Mouse (Mus musculus): ENCODE measurements around the gene Mid1. TPM values are rescaled to one million over a fixed set of nuclear protein-coding genes. Genes with fewer than 3 reads are reported as not detected.
A peak's percentile ranks its signal among the peaks of the same experiment; 100 is the strongest.
"Not testable (repeated sequence)": the region's sequence is repeated elsewhere in the genome, so short reads cannot be mapped to it uniquely, and the experiment has no call there.

Mid1 gene
- polyA plus RNA-seq, 1 experiment from 2014 or later: 9.0 TPM

DNA sequence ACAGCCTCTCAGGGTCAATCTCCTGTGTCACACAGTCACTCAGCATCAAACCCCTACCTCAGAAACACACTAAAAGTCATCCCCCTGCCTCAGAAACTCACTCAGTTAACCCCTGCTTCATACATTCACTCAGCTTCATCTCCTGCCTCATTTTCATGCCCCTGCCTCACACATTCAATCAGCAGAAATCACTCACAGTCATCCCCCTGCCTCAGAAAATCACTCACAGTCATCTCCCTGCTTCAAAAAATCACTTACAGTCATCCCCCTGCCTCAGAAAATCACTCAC lies 323.1 kb downstream of the Mid1 start:
- H3K9ac ChIP-seq (replicated peaks; ENCODE audit: low read depth, low read length); H3K4me2 ChIP-seq (ENCODE audit: low read depth, low read length); H3K4me1 ChIP-seq (ENCODE audit: control insufficient read depth, insufficient read depth, low read length); H3K27ac ChIP-seq (ENCODE audit: low read depth, low read length); H3K36me3 ChIP-seq (ENCODE audit: control insufficient read depth, insufficient read depth, low read length); ATAC-seq (ENCODE audit: low read depth); H3K27me3 ChIP-seq (ENCODE audit: control insufficient read depth, insufficient read depth, low read length); H3K4me3 ChIP-seq (ENCODE audit: low read depth, low read length): not testable (repeated sequence)
- H3K9me3 ChIP-seq (ENCODE audit: control insufficient read depth, low read length): peaks cover 21% of the 10 kb centered on the region

DNA sequence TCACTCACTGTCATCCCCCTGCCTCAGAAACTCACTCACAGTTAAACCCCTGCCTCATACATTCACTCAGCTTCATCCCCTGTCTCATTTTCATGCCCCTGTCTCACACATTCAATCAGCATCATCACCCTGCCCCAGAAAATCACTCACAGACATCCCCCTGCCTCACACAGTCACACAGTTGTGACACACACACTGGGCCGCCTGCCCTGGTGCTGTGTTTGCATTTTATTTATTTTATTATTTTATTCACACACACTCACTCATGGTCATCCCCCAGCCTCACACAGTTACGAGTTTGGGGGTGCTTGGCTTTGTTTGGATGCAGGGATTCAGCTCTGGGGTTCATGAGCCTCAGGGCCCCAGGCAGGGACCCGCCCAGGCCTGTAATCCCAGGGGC lies 323.6 kb downstream of the Mid1 start:
- peaks cover 21% of the 10 kb centered on the region for H3K9me3 ChIP-seq (ENCODE audit: control insufficient read depth, low read length)
- WGBS: 44% methylated on average over 3 of the region's 3 CpGs
- not testable (repeated sequence) for H3K4me1 ChIP-seq (ENCODE audit: control insufficient read depth, insufficient read depth, low read length); ATAC-seq (ENCODE audit: low read depth); H3K27me3 ChIP-seq (ENCODE audit: control insufficient read depth, insufficient read depth, low read length); H3K36me3 ChIP-seq (ENCODE audit: control insufficient read depth, insufficient read depth, low read length)
- H3K4me3 ChIP-seq (ENCODE audit: low read depth, low read length): peak overlapping the region; percentile 51
- peak overlapping the region; percentile 64; the same call in 1 of the 2 replicates for H3K9ac ChIP-seq (replicated peaks; ENCODE audit: low read depth, low read length)
- H3K27ac ChIP-seq (ENCODE audit: low read depth, low read length): peak overlapping the region; percentile 79
- H3K4me2 ChIP-seq (ENCODE audit: low read depth, low read length): peak overlapping the region; percentile 29; the same call in 1 of the 2 replicates

DNA sequence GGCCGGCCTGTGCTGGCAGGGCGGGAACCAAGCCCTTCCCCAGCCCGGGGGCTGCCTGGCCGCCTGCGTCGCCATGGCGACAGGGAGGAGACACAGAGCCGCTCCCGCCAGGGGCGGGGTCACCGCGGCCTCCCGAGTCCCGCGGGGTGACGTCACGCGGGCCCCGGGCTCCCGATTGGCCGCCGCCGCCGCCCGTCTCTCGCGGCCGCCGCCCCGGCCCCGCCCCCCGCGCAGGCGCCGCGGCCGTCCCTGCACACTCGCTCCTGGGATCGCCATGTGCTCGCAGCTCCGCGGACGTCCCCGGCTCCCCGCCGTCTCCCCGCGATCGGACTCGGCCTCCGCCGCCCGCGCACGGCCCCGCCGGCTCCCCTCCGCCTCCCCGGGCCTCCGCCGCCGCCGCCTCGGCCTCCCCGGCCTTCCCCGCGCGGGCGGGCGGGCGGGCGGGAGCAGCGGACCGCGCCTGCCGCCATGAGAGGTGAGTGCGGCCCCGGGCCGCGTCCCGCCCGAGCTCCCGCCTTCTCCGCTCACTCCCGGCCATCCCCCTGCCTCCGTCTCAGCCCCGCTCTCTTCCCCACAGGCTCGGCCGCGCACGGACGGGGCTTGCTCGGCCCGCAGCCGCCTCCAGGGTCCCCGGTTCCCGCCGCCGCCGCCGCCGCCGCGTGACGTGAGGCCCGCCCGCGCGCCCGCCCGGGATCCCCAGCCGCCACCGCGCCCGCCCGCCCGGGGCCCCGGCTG lies 324.2 kb downstream of the Mid1 start, which contains the start of gene Gm21887:
Gm21887 (plus strand) TSS at position 644 of the 735 bp plus-strand sequence.
- peak; percentile 89 for ATAC-seq (ENCODE audit: low read depth)
- 56% methylated on average over 115 of the region's 118 CpGs for WGBS

DNA sequence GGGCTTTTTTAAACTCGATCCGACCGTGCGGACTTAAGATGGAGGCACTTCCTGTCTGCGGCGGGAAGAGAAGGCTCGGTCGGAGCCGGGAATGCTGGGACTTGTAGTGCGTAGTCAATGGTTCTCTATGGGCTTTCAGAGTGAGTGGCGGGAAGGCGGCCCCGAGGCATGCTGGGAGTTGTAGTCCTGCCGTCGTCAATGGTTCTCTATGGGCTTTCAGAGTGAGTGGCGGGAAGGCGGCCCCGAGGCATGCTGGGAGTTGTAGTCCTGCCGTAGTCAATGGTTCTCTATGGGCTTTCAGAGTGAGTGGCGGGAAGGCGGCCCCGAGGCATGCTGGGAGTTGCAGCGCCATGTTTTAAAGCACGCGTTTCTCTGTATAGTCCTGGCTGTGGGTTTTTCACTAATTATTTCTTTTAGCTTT lies 324.8 kb downstream of the Mid1 start:
- Histone ChIP-seq H3K9me3 (ENCODE audit: control insufficient read depth, low read length) (peaks cover 21% of the 10 kb centered on the region), H3K9ac (replicated peaks; ENCODE audit: low read depth, low read length) (peak overlapping the region; percentile 64), H3K27ac (ENCODE audit: low read depth, low read length) (peak overlapping the region; percentile 79), H3K4me3 (ENCODE audit: low read depth, low read length) (peak overlapping the region; percentile 51)
- not testable (repeated sequence) for H3K4me2 ChIP-seq (ENCODE audit: low read depth, low read length); H3K36me3 ChIP-seq (ENCODE audit: control insufficient read depth, insufficient read depth, low read length); H3K4me1 ChIP-seq (ENCODE audit: control insufficient read depth, insufficient read depth, low read length); H3K27me3 ChIP-seq (ENCODE audit: control insufficient read depth, insufficient read depth, low read length)
- peak; percentile 97 for ATAC-seq (ENCODE audit: low read depth)
- WGBS: 56% methylated on average over 25 of the region's 25 CpGs

More for the DNA sequence above, 324.2 kb downstream of the Mid1 start, which contains the start of gene Gm21887:
- H3K27me3 ChIP-seq (ENCODE audit: control insufficient read depth, insufficient read depth, low read length); H3K4me1 ChIP-seq (ENCODE audit: control insufficient read depth, insufficient read depth, low read length); H3K36me3 ChIP-seq (ENCODE audit: control insufficient read depth, insufficient read depth, low read length): not testable (repeated sequence)
- peak within 1 kb of the TSS; percentile 79 for H3K27ac ChIP-seq (ENCODE audit: low read depth, low read length)
- H3K9me3 ChIP-seq (ENCODE audit: control insufficient read depth, low read length): peaks cover 21% of the 10 kb centered on the region
- peak within 1 kb of the TSS; percentile 29; the same call in 1 of the 2 replicates for H3K4me2 ChIP-seq (ENCODE audit: low read depth, low read length)
- peak within 1 kb of the TSS; percentile 51 for H3K4me3 ChIP-seq (ENCODE audit: low read depth, low read length)
- peak within 1 kb of the TSS; percentile 64 for H3K9ac ChIP-seq (replicated peaks; ENCODE audit: low read depth, low read length)

DNA sequence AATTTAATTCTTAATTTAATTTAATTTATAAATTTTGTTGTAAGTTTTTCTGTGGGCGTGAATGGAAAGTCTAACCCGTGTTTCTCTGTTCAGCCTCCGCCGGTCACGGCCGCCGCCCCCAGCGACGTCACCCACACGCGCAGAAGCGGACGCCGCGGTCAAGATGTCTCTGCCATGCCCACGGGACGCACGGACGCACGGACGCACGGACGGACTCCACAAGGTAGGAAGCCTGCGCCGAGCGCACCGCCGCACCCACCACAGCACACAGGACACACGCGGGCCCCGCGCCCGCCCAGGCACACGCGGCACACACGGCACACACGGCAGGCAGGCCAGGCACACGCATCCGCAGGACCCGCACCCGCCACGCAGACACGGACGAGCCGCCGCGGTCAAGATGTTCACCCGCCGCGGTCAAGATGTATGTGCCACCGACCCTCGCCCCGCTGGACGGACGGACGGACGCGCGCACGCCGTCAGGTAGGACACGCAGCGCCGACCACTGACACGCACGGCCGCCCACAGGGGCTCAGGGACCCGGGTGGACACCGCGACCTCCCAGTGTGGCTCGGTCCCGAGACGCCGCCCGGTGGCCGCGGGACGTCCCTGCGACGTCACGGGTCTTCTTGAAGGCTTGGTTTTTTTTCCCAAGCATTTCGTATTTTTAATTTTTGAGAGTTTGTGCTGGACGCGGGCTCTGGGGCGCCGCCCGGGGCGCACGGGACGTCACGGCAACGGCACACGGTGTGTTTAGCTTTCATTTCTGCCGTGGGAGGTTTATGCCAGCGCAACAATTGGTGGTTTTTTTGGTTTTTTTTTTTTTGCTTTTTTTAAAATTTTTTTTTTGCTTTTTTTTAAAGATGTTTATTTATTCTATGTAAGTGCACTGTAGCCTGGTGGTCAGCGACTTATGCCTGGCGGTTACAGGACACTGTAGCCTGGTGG lies 325.9 kb downstream of the Mid1 start:
- WGBS: 88% methylated on average over 97 of the region's 97 CpGs
- not testable (repeated sequence) for H3K27me3 ChIP-seq (ENCODE audit: control insufficient read depth, insufficient read depth, low read length); H3K36me3 ChIP-seq (ENCODE audit: control insufficient read depth, insufficient read depth, low read length); H3K4me1 ChIP-seq (ENCODE audit: control insufficient read depth, insufficient read depth, low read length); H3K9ac ChIP-seq (replicated peaks; ENCODE audit: low read depth, low read length); H3K4me2 ChIP-seq (ENCODE audit: low read depth, low read length); H3K27ac ChIP-seq (ENCODE audit: low read depth, low read length)
- ATAC-seq (ENCODE audit: low read depth): peak; percentile 35
- H3K4me3 ChIP-seq (ENCODE audit: low read depth, low read length): peak overlapping the region; percentile 1; the same call in 1 of the 2 replicates
- H3K9me3 ChIP-seq (ENCODE audit: control insufficient read depth, low read length): peaks cover 21% of the 10 kb centered on the region

DNA sequence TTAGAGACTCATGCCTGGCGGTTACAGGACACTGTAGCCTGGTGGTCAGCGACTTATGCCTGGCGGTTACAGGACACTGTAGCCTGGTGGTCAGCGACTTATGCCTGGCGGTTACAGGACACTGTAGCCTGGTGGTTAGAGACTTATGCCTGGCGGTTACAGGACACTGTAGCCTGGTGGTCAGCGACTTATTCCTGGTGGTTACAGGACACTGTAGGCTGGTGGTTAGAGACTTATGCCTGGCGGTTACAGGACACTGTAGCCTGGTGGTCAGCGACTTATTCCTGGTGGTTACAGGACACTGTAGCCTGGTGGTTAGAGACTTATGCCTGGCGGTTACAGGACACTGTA lies 326.5 kb downstream of the Mid1 start:
- ATAC-seq (ENCODE audit: low read depth); H3K27me3 ChIP-seq (ENCODE audit: control insufficient read depth, insufficient read depth, low read length); H3K27ac ChIP-seq (ENCODE audit: low read depth, low read length); H3K9ac ChIP-seq (replicated peaks; ENCODE audit: low read depth, low read length); H3K4me3 ChIP-seq (ENCODE audit: low read depth, low read length); H3K4me2 ChIP-seq (ENCODE audit: low read depth, low read length); H3K36me3 ChIP-seq (ENCODE audit: control insufficient read depth, insufficient read depth, low read length); H3K4me1 ChIP-seq (ENCODE audit: control insufficient read depth, insufficient read depth, low read length): not testable (repeated sequence)
- 93% methylated on average over 9 of the region's 10 CpGs for WGBS
- peaks cover 21% of the 10 kb centered on the region for H3K9me3 ChIP-seq (ENCODE audit: control insufficient read depth, low read length)

DNA sequence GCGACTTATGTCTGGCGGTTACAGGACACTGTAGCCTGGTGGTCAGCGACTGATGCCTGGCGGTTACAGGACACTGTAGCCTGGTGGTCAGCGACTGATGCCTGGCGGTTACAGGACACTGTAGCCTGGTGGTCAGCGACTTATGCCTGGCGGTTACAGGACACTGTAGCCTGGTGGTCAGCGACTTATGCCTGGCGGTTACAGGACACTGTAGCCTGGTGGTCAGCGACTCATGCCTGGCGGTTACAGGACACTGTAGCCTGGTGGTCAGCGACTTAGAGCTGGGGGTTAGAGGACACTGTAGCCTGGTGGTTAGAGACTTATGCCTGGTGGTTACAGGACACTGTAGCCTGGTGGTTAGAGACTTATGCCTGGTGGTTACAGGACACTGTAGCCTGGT lies 328.4 kb downstream of the Mid1 start:
- H3K4me1 ChIP-seq (ENCODE audit: control insufficient read depth, insufficient read depth, low read length); H3K9ac ChIP-seq (replicated peaks; ENCODE audit: low read depth, low read length); H3K4me3 ChIP-seq (ENCODE audit: low read depth, low read length); H3K4me2 ChIP-seq (ENCODE audit: low read depth, low read length); ATAC-seq (ENCODE audit: low read depth); H3K27ac ChIP-seq (ENCODE audit: low read depth, low read length); H3K27me3 ChIP-seq (ENCODE audit: control insufficient read depth, insufficient read depth, low read length): not testable (repeated sequence)
- Histone ChIP-seq H3K36me3 (ENCODE audit: control insufficient read depth, insufficient read depth, low read length) (peaks cover 14% of the 10 kb centered on the region), H3K9me3 (ENCODE audit: control insufficient read depth, low read length) (peaks cover 24% of the 10 kb centered on the region)
- WGBS: 83% methylated on average over 13 of the region's 13 CpGs

DNA sequence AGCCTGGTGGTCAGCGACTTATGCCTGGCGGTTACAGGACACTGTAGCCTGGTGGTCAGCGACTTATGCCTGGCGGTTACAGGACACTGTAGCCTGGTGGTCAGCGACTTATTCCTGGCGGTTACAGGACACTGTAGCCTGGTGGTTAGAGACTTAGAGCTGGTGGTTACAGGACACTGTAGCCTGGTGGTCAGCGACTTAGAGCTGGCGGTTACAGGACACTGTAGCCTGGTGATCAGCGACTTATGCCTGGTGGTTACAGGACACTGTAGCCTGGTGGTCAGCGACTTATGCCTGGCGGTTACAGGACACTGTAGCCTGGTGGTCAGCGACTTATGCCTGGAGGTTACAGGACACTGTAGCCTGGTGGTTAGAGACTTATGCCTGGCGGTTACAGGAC lies 329.0 kb downstream of the Mid1 start:
- not testable (repeated sequence) for ATAC-seq (ENCODE audit: low read depth); H3K27me3 ChIP-seq (ENCODE audit: control insufficient read depth, insufficient read depth, low read length); H3K4me2 ChIP-seq (ENCODE audit: low read depth, low read length); H3K9ac ChIP-seq (replicated peaks; ENCODE audit: low read depth, low read length); H3K4me1 ChIP-seq (ENCODE audit: control insufficient read depth, insufficient read depth, low read length); H3K27ac ChIP-seq (ENCODE audit: low read depth, low read length); H3K4me3 ChIP-seq (ENCODE audit: low read depth, low read length)
- Histone ChIP-seq H3K9me3 (ENCODE audit: control insufficient read depth, low read length) (peaks cover 28% of the 10 kb centered on the region), H3K36me3 (ENCODE audit: control insufficient read depth, insufficient read depth, low read length) (peaks cover 20% of the 10 kb centered on the region)
- 96% methylated on average over 12 of the region's 13 CpGs for WGBS

DNA sequence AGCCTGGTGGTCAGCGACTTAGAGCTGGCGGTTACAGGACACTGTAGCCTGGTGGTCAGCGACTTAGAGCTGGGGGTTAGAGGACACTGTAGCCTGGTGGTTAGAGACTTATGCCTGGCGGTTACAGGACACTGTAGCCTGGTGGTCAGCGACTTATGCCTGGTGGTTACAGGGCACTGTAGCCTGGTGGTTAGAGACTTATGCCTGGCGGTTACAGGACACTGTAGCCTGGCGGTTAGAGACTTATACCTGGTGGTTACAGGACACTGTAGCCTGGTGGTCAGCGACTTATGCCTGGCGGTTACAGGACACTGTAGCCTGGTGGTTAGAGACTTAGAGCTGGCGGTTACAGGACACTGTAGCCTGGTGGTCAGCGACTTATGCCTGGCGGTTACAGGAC lies 330.9 kb downstream of the Mid1 start:
- not testable (repeated sequence) for H3K9ac ChIP-seq (replicated peaks; ENCODE audit: low read depth, low read length); H3K27me3 ChIP-seq (ENCODE audit: control insufficient read depth, insufficient read depth, low read length); H3K4me3 ChIP-seq (ENCODE audit: low read depth, low read length); H3K4me1 ChIP-seq (ENCODE audit: control insufficient read depth, insufficient read depth, low read length); H3K4me2 ChIP-seq (ENCODE audit: low read depth, low read length); ATAC-seq (ENCODE audit: low read depth); H3K27ac ChIP-seq (ENCODE audit: low read depth, low read length)
- peaks cover 28% of the 10 kb centered on the region for H3K36me3 ChIP-seq (ENCODE audit: control insufficient read depth, insufficient read depth, low read length)
- WGBS: 95% methylated on average over 12 of the region's 12 CpGs
- H3K9me3 ChIP-seq (ENCODE audit: control insufficient read depth, low read length): peaks cover 24% of the 10 kb centered on the region
